Mouse (Mus musculus): Measurements from ENCODE around the gene Arfgap2.

DNA sequence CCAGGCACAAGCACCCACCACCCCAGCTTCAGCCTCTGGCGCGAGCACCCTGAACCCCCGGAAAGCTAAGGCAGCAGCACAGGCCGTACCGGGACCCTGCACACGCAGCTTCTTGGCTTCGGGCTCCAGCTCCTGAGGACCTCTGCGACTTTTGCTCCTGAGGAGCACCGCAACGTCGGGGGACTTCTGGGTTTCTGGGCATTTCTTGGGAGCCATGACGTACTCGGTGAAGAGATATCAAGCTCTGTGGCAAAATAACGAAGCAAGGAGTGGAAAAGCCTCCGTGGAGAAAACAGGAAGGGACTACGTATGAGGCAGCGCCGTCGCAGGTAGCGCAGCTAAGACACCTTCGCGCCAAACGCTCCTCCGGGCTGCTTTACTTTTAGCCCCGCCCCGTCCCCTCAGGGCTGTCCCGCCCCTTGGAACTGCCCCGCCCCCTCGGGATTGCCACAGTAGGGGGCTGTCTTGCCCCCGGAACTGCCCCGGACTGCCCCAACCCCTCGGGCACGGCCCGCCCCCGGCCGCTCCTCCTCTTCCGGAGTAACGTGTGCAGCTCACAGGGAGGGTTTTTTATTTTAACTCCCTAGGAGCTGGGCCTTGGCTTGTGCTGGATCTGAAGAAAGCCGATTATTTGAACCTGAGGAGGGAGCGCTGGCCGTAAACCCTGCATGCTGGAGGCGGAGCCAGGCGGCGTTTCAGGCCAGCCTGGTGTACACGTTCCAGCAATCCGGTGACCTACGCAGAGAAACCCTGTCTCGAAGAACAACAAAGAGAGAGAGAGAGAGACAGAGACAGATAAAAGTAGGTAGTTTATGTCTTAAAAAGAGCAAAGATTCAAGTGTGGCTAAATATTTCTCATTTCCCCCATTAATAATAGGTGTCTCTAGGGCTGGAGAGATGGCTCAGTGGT lies 27.9 kb upstream of the Arfgap2 start, which contains the start of gene Ddb2:
- no peak for TF ChIP-seq CTCF (conservative IDR thresholded peaks at IDR 0.05; ENCODE audit: insufficient read depth, insufficient read length, low read depth, low read length)
- TF ChIP-seq POLR2A (IDR thresholded peaks at IDR 0.05; ENCODE audit: low read depth, low read length): no peak
